Mouse (Mus musculus) ES-E14 (cell line): Measurements from ENCODE around the gene Dbn1. TPM values are rescaled to one million over a fixed set of nuclear protein-coding genes. Genes with fewer than 3 reads are reported as not detected.
A peak's percentile ranks its signal among the peaks of the same experiment; 100 is the strongest.

Experiments
- DNase-seq: peaks from one replicate; pipeline ENCODE4 v3.0.0-alpha.2; 2013; ENCODE audit warnings: low read depth, low spot score
- H3K27ac ChIP-seq: 2 replicates; pipeline ENCODE4 v1.5.1; 2012; ENCODE audit warnings: low read depth, mild to moderate bottlenecking, low read length, moderate library complexity, mixed read lengths; ENCODE audit not compliant: poor library complexity, insufficient read depth, severe bottlenecking
- H3K36me3 ChIP-seq: 2 replicates; pipeline ENCODE4 v1.6.1; 2012; ENCODE audit warnings: mild to moderate bottlenecking, low read length, moderate library complexity, mixed read lengths; ENCODE audit not compliant: control insufficient read depth, poor library complexity, insufficient read depth, severe bottlenecking
- H3K4me1 ChIP-seq, 2 experiments: fragments of 150-350 bp in 1 of 2; sonication (generic) in 1 of 2; 2 replicates each; pipeline ENCODE4 v1.6.1; 2012; ENCODE audit warnings: low read length in 2 of 2, mild to moderate bottlenecking in 1 of 2, mixed read lengths in 1 of 2; ENCODE audit not compliant: control insufficient read depth in 2 of 2, insufficient read depth in 2 of 2, poor library complexity in 1 of 2
- H3K4me3 ChIP-seq, 2 experiments: fragments of 150-350 bp in 1 of 2; sonication (generic) in 1 of 2; 2 replicates each; pipeline ENCODE4 v1.5.1; 2012; ENCODE audit warnings: low read length in 2 of 2, low read depth in 1 of 2, mild to moderate bottlenecking in 1 of 2, mixed read lengths in 1 of 2; ENCODE audit not compliant: insufficient read depth in 1 of 2, poor library complexity in 1 of 2, severe bottlenecking in 1 of 2
- H3K9ac ChIP-seq: 2 replicates; pipeline ENCODE4 v1.6.1; 2012; ENCODE audit warnings: low read depth, mild to moderate bottlenecking, low read length, mixed read lengths; ENCODE audit not compliant: poor library complexity, insufficient read depth, severe bottlenecking
- H3K9me3 ChIP-seq: fragments of 150-350 bp; sonication (generic); 2 replicates; pipeline ENCODE4 v1.6.1; 2012; ENCODE audit warnings: low read depth, mild to moderate bottlenecking, low read length; ENCODE audit not compliant: control insufficient read depth, insufficient read depth
- CHD2 ChIP-seq: IDR thresholded peaks from 2 replicates; pipeline ENCODE4 v1.6.1; 2014; ENCODE audit warnings: mild to moderate bottlenecking, low read depth, low read length, inconsistent platforms
- HCFC1 ChIP-seq: IDR thresholded peaks from 2 replicates; pipeline ENCODE4 v1.6.1; 2012; ENCODE audit warnings: low read length, inconsistent platforms, borderline replicate concordance; ENCODE audit not compliant: insufficient read depth
- MAFK ChIP-seq: IDR thresholded peaks from 2 replicates; pipeline ENCODE4 v1.6.1; 2014; ENCODE audit warnings: mild to moderate bottlenecking, low read depth, low read length, inconsistent platforms; ENCODE audit not compliant: insufficient read depth
- ZC3H11A ChIP-seq: IDR thresholded peaks from 2 replicates; pipeline ENCODE4 v1.6.1; 2012; ENCODE audit warnings: low read depth, mild to moderate bottlenecking, inconsistent platforms, low read length, borderline replicate concordance
- ZNF384 ChIP-seq: IDR thresholded peaks from 2 replicates; pipeline ENCODE4 v1.6.1; 2012; ENCODE audit warnings: low read depth, low read length, inconsistent platforms
- in situ Hi-C, 2 experiments: fragments of 600-800 bp; cut with MboI; formaldehyde crosslinking; loops; one replicate each; pipeline ENCODE4 v1.15.1; 2025; ENCODE audit warnings: low sequenced_read_pairs in 2 of 2, inconsistent platforms in 1 of 2; ENCODE audit not compliant: unreplicated experiment in 2 of 2
- total RNA-seq: library from RNA; depleted of rRNA; stranded (reverse); fragments of 300-350 nt; gene quantifications from 2 replicates; pipeline ENCODE4 v1.2.3, GENCODE M21; 2012

Gene Dbn1
- total RNA-seq, 1 experiment: 77.0 TPM

DNA sequence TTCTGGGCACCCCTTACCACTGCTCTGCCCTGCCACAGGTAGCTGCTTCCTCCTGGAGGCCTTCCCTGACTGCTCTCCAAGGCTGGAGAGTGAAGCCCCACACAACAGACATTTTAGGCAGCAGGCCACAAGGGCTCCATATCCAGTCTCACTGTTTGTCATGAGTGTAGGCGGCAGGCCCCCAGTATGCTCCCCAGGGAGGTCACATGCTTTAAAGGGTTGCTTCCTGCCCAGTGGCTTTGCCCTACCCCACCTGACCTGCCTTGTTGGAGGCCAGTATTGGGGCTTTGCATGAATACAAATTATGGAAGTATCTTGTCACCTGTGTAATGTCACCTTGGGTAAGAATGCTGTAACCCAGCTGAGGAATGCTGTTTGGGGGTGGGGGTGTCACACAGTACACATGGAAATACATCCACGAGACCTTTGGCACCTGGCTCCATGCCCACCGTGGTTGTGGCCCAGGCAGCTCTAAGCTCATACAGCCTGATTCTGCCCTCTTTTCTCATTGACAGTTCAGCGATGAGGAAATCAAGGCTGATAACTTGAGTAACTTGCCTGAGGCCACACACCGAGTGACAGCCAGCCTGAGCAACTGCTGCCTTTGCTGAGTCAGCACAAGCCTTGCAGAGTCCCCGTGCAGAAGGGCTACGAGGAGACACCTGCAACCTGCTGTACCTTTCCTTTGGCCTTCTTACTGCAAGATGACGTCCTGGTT, 41.4 kb upstream of the Dbn1 start, which contains the start of gene Dok3:
Gene Dok3, minus strand, starts transcription at position 99 of the 718 bp plus-strand sequence.
- no peaks in the 10 kb centered on the region for H3K9me3 ChIP-seq
- peaks cover 0 to 3% of the 10 kb centered on the region in 2 experiments; a peak in 1 of 4 replicates for H3K4me1 ChIP-seq
- no peak within 1 kb of the TSS for H3K4me3 ChIP-seq
- DNase-seq: no peak
- in situ Hi-C loops: no loop called here
- peaks cover 41% of the 10 kb centered on the region for H3K36me3 ChIP-seq
- TF ChIP-seq MAFK (peak; percentile 88), CHD2 (no peak)
- H3K27ac ChIP-seq: no peak within 1 kb of the TSS
- H3K9ac ChIP-seq: no peak within 1 kb of the TSS

DNA sequence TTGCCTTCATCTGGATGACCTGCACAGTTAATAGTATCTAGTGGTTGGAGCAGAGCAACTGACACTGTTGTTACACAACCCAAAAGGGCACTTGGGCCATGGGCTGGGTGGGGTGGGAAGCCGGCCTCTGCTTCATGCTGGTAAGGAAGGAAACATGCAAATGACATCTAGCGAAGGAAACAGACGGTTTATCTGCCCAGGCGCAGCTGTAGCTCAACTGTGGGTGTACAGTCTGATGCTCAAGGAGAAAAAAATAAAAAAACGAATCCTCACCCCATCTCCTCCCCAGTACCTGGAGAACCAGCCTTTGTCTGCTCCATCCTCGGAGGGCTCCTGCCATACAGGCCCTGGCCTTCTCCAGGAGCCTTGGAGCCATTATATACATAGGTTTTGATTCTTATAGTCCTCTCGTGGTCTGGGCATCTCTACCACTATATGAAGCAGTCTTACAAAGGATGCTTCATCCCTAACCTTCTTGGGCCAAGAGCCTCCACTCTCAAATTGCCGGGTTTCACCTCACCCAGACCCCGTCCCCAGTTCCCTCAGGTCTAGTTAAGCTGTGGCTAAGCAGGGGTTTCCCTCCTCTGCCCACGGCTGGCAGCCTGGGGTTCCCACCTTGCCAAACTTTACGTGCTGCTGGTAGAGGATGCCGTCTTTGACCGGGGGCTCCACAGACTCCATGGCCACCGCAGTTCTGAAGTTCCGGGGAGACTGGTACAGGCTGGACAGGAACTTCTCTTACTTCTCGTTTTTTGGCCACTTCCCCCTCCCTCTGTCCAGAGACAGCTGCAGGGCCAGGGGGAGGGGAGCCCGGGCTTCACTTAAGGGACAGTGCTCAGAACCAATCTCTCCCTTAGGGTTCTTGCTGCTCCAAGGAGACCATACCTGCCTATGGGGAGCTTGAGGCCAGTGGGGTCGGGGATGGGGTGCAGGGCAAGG, 40.2 kb upstream of the Dbn1 start:
- Histone ChIP-seq H3K9me3 (no peaks in the 10 kb centered on the region), H3K4me3 (no peak overlapping the region), H3K36me3 (peaks cover 33% of the 10 kb centered on the region), H3K4me1 (peaks cover 0 to 5% of the 10 kb centered on the region in 2 experiments; a peak in 1 of 4 replicates), H3K27ac (no peak overlapping the region), H3K9ac (no peak overlapping the region)
- no peak for DNase-seq
- no peak for TF ChIP-seq CHD2
- no peak for TF ChIP-seq MAFK
- no peak for TF ChIP-seq HCFC1
- no peak for TF ChIP-seq ZNF384
- TF ChIP-seq ZC3H11A: no peak
- in situ Hi-C loops: no loop called here

DNA sequence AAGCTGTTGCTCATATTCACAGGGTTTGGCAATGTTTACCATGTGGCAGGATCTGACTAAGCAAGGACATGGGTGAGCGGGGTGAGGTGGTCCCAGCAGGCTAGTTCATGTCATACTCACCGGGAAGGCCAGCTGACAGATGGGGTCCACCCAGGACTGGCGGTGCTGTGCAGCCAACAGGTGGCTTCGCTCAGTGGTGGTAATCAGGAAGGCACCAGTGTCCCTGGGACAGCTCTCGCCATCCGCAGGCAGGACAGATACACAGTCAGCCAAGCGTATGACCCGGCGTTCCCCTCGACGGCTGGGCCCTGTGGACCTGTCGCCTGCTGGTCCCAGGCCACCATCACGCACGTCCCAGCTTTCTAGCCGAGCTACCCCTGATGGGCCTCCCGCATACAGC, 39.3 kb upstream of the Dbn1 start:
- Histone ChIP-seq H3K9ac (no peak overlapping the region; the same call in 1 of the 2 replicates), H3K9me3 (no peaks in the 10 kb centered on the region), H3K27ac (no peak overlapping the region), H3K4me3 (peak overlapping the region in 1 of 2 experiments; percentile 5; a peak in 1 of 4 replicates), H3K4me1 (peaks cover 4 to 5% of the 10 kb centered on the region in 2 experiments; a peak in 2 of 4 replicates), H3K36me3 (peaks cover 28% of the 10 kb centered on the region)
- in situ Hi-C loops: no loop called here
- TF ChIP-seq HCFC1 (no peak), ZNF384 (no peak), CHD2 (no peak), MAFK (no peak), ZC3H11A (no peak)
- DNase-seq: no peak

DNA sequence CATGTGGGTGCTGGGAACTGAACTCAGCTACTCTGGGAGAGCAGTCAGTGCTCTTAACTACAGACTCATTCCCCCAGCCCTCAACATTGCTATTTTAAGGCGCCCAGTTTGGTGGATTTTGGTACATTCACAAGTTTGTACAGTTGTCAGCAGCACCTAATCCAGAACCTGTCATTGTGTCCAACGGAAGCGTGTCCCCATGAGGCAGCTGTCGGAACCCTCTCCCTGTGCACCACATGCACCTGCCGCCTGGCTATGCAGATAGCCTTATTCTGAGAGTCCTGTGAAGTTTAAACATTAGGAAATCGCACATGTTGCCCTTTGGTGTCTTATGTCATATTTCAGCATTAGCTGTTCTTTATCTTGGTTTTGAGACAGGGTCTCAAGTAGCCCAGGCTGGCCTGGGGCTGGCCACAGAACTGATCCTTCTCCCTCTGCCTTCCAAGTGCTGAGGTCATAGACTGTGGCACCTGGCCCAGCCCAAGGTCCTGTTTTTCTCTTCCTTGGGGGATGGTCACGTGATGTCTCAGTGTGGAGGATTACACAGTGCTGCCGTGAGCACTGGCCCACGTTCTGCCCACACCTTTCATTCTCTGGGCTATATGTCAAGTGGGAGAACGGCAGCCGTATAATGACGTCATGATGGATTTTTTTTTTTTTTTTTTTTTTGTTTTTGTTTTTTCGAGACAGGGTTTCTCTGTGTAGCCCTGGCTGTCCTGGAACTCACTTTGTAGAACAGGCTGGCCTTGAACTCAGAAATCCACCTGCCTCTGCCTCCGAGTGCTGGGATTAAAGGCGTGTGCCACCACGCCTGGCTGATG, 38.0 kb upstream of the Dbn1 start:
- TF ChIP-seq CHD2 (no peak), MAFK (no peak), ZNF384 (peak; percentile 65; the same call in 1 of the 2 replicates)
- H3K36me3 ChIP-seq: peaks cover 15% of the 10 kb centered on the region
- H3K9ac ChIP-seq: no peak overlapping the region
- H3K27ac ChIP-seq: no peak overlapping the region
- no peak for DNase-seq
- H3K4me1 ChIP-seq: peaks cover 4 to 5% of the 10 kb centered on the region in 2 experiments; a peak in 2 of 4 replicates
- no peak overlapping the region for H3K4me3 ChIP-seq
- no peaks in the 10 kb centered on the region for H3K9me3 ChIP-seq
- in situ Hi-C loops: no loop called here
